Mouse (Mus musculus) bone marrow, adult 2 months (tissue): ENCODE results near the gene AI467606.

ENCODE experiments used
- CTCF ChIP-seq: fragments of 200-500 bp; IDR thresholded peaks from 2 replicates; pipeline ENCODE4 v1.5.1; 2011; ENCODE audit warnings: low read length, control low read depth; ENCODE audit not compliant: control insufficient read depth, insufficient read depth
- POLR2A ChIP-seq: fragments of 200-500 bp; IDR thresholded peaks from 2 replicates; pipeline ENCODE4 v1.6.1; 2011; ENCODE audit warnings: low read depth, mild to moderate bottlenecking, control low read depth, low read length, borderline replicate concordance; ENCODE audit not compliant: control insufficient read depth

- peak; percentile 77; the same call in 1 of the 2 replicates for TF ChIP-seq POLR2A
- no peak for TF ChIP-seq CTCF
These were observed 49.1 kb upstream of the AI467606 start, which contains the start of gene Kif22 for GRCm38 (mm10) chr7:127041851-127042672.
